ENCODE assay signal across 10 mouse cellular contexts in genomic region chr3:123335480-123335879, GRCm38 (mm10). TPM values are rescaled to one million over a fixed set of nuclear protein-coding genes. Genes with fewer than 3 reads are reported as not detected.
DNase-seq lines count a peak whose midpoint lies in the region; ATAC-seq and TF ChIP-seq lines count a peak whose summit lies in the region.
"Had no signal": no experiment of that assay in that cellular context is flagged by ENCODE, and none has a peak within 500 bp of the region (broad histone marks: within the 10 kb centered on the region; RNA-seq: fewer than 3 reads in every experiment).

No protein-coding gene starts in this region.

- no peak overlapping the region for H3K9ac ChIP-seq in midbrain, postnatal 0 days (replicated peaks; ENCODE audit: low read length, poor library complexity, severe bottlenecking)
- H3K9ac ChIP-seq in midbrain, embryonic 11.5 days (ENCODE audit: low read length) = no peak overlapping the region
- no peak overlapping the region for H3K9ac ChIP-seq in kidney, postnatal 0 days (ENCODE audit: low read depth, low read length)
- H3K9ac ChIP-seq in stomach, embryonic 15.5 days = no peak overlapping the region
- H3K9ac ChIP-seq: liver, embryonic 13.5 days; neural tube, embryonic 12.5 days had no signal

- no peaks in the 10 kb centered on the region for H3K27me3 ChIP-seq in midbrain, postnatal 0 days (ENCODE audit: insufficient read depth, low read length)
- H3K27me3 ChIP-seq in midbrain, embryonic 11.5 days (ENCODE audit: control insufficient read depth, insufficient read depth, low read length) = no peaks in the 10 kb centered on the region
- H3K27me3 ChIP-seq in kidney, postnatal 0 days (ENCODE audit: insufficient read depth, low read length) = no peaks in the 10 kb centered on the region
- H3K27me3 ChIP-seq in stomach, embryonic 15.5 days (replicated peaks) = no peaks in the 10 kb centered on the region
- H3K27me3 ChIP-seq: liver, embryonic 13.5 days; neural tube, embryonic 12.5 days had no signal

- no peak for TF ChIP-seq CTCF in midbrain, postnatal 0 days (IDR thresholded peaks at IDR 0.05)
- TF ChIP-seq CTCF in kidney, postnatal 0 days (IDR thresholded peaks at IDR 0.05; ENCODE audit: low read depth) = no peak

- 61% methylated on average over 3 of the region's 3 CpGs for WGBS in midbrain, postnatal 0 days
- WGBS in midbrain, embryonic 11.5 days = 82% methylated on average over 3 of the region's 3 CpGs
- WGBS in kidney, postnatal 0 days = 41% methylated on average over 3 of the region's 3 CpGs
- 15% methylated on average over 3 of the region's 3 CpGs for WGBS in stomach, embryonic 15.5 days

- H3K36me3 ChIP-seq in midbrain, postnatal 0 days (ENCODE audit: insufficient read depth, low read length) = no peaks in the 10 kb centered on the region
- no peaks in the 10 kb centered on the region for H3K36me3 ChIP-seq in midbrain, embryonic 11.5 days (ENCODE audit: control insufficient read depth, insufficient read depth, low read length)
- H3K36me3 ChIP-seq in kidney, postnatal 0 days (ENCODE audit: insufficient read depth, low read length) = 0 out of 2 replicates have a peak, but pooled peaks cover 5% of the 10 kb centered on the region
- peaks cover 8% of the 10 kb centered on the region; the same call in 1 of the 2 replicates for H3K36me3 ChIP-seq in stomach, embryonic 15.5 days
- H3K36me3 ChIP-seq: neural tube, embryonic 12.5 days had no signal

- no peaks in the 10 kb centered on the region for H3K4me1 ChIP-seq in midbrain, postnatal 0 days (ENCODE audit: insufficient read depth, low read length)
- H3K4me1 ChIP-seq in midbrain, embryonic 11.5 days (ENCODE audit: control insufficient read depth, insufficient read depth, low read length) = no peaks in the 10 kb centered on the region
- 0 out of 2 replicates have a peak, but pooled peaks cover 3% of the 10 kb centered on the region for H3K4me1 ChIP-seq in kidney, postnatal 0 days (replicated peaks; ENCODE audit: insufficient read depth, low read length)
- H3K4me1 ChIP-seq in stomach, embryonic 15.5 days = peaks cover 30% of the 10 kb centered on the region
- H3K4me1 ChIP-seq: liver, embryonic 13.5 days; neural tube, embryonic 12.5 days had no signal

- no peak overlapping the region for H3K4me2 ChIP-seq in midbrain, postnatal 0 days (ENCODE audit: low read depth, low read length, poor library complexity, severe bottlenecking)
- no peak overlapping the region for H3K4me2 ChIP-seq in midbrain, embryonic 11.5 days
- no peak overlapping the region for H3K4me2 ChIP-seq in kidney, postnatal 0 days (ENCODE audit: low read length)
- H3K4me2 ChIP-seq in stomach, embryonic 15.5 days = no peak overlapping the region
- H3K4me2 ChIP-seq: liver, embryonic 13.5 days; neural tube, embryonic 12.5 days had no signal

- ATAC-seq in midbrain, postnatal 0 days (ENCODE audit: low FRiP score) = no peak
- ATAC-seq in midbrain, embryonic 11.5 days (ENCODE audit: low FRiP score) = no peak
- ATAC-seq in kidney, postnatal 0 days (replicated peaks; ENCODE audit: low FRiP score, low read depth) = peak; percentile 31; the same call in 1 of the 2 replicates
- peak; percentile 59; the same call in 1 of the 2 replicates for ATAC-seq in stomach, embryonic 15.5 days (ENCODE audit: insufficient read depth, low FRiP score, low read depth)
- no peak for ATAC-seq in frontal cortex, adult (ENCODE audit: low TSS enrichment)

- peak; percentile 50 to 82 for DNase-seq in adrenal gland, adult (ENCODE audit: inconsistent age in 2 of 2, low spot score in 1 of 2)
- DNase-seq in adrenal gland, postnatal 4 days (ENCODE audit: low spot score in 2 of 2) = no peak
- DNase-seq in midbrain, postnatal 0 days (ENCODE audit: low spot score) = peak; percentile 54
- no peak for DNase-seq in midbrain, embryonic 11.5 days (ENCODE audit: low spot score, missing footprints)
- peak; percentile 88 for DNase-seq in kidney, postnatal 0 days (ENCODE audit: low spot score)
- DNase-seq in frontal cortex, postnatal 10 days (ENCODE audit: low spot score in 2 of 2) = no peak
- DNase-seq: liver, embryonic 13.5 days had no signal

- no peak overlapping the region for H3K27ac ChIP-seq in midbrain, postnatal 0 days (ENCODE audit: low read depth, low read length)
- no peak overlapping the region for H3K27ac ChIP-seq in midbrain, embryonic 11.5 days (ENCODE audit: low read depth, low read length)
- no peak overlapping the region for H3K27ac ChIP-seq in kidney, postnatal 0 days
- H3K27ac ChIP-seq in stomach, embryonic 15.5 days = peak overlapping the region; percentile 71
- H3K27ac ChIP-seq: liver, embryonic 13.5 days; neural tube, embryonic 12.5 days had no signal

- no peaks in the 10 kb centered on the region for H3K9me3 ChIP-seq in midbrain, postnatal 0 days (ENCODE audit: low read length)
- no peaks in the 10 kb centered on the region for H3K9me3 ChIP-seq in midbrain, embryonic 11.5 days (ENCODE audit: control insufficient read depth, low read length)
- no peaks in the 10 kb centered on the region for H3K9me3 ChIP-seq in kidney, postnatal 0 days (replicated peaks; ENCODE audit: low read length)
- H3K9me3 ChIP-seq in stomach, embryonic 15.5 days = no peaks in the 10 kb centered on the region
- H3K9me3 ChIP-seq: liver, embryonic 13.5 days; neural tube, embryonic 12.5 days had no signal

- H3K4me3 ChIP-seq in midbrain, postnatal 0 days (ENCODE audit: low read depth, low read length) = no peak overlapping the region
- no peak overlapping the region for H3K4me3 ChIP-seq in midbrain, embryonic 11.5 days (ENCODE audit: low read depth, low read length)
- no peak overlapping the region for H3K4me3 ChIP-seq in kidney, postnatal 0 days (replicated peaks; ENCODE audit: low read depth, low read length)
- no peak overlapping the region for H3K4me3 ChIP-seq in stomach, embryonic 15.5 days (replicated peaks)
- H3K4me3 ChIP-seq: liver, embryonic 13.5 days; neural tube, embryonic 12.5 days had no signal

RNA-seq across cellular contexts. Expression of gene Mettl14, which starts 50.4 kb away (rescaled TPM):
- 10 to 100 TPM; 23.3 to 25.4 TPM for total RNA-seq in adrenal gland, postnatal 4 days (2021)
- total RNA-seq in midbrain, postnatal 0 days (2014; rRNA removed) = 3.8 and 7.5 TPM in 2 replicates
- polyA plus RNA-seq in midbrain, postnatal 0 days (2015; fragmentation: Nextera tagmentation; extraction: Ambion mirVana) = 14.1 and 14.4 TPM in 2 replicates
- 34.8 and 37.1 TPM in 2 replicates for polyA plus RNA-seq in midbrain, embryonic 11.5 days (2014; fragmentation: Nextera tagmentation; extraction: Ambion mirVana)
- 21.5 and 23.2 TPM in 2 replicates for polyA plus RNA-seq in kidney, postnatal 0 days (2015; fragmentation: Nextera tagmentation; extraction: Ambion mirVana)
- 23.3 and 25.0 TPM in 2 replicates for polyA plus RNA-seq in stomach, embryonic 15.5 days (2015; fragmentation: Nextera tagmentation; extraction: Ambion mirVana)

Comparison
In these comparisons a context has a peak if more than half of its experiments do, and no peak if none do; other contexts are left out.
1. DNase-seq: peak in adrenal gland, adult (2 of 2), midbrain, postnatal 0 days (single experiment) and kidney, postnatal 0 days (single experiment); none in adrenal gland, postnatal 4 days (0 of 2), midbrain, embryonic 11.5 days (single experiment) and frontal cortex, postnatal 10 days (0 of 2).
2. ATAC-seq: peak in kidney, postnatal 0 days (single experiment) and stomach, embryonic 15.5 days (single experiment); none in midbrain, postnatal 0 days (single experiment), midbrain, embryonic 11.5 days (single experiment) and frontal cortex, adult (single experiment).